16 mouse cellular contexts compared by ENCODE assay signal in the genomic region with DNA sequence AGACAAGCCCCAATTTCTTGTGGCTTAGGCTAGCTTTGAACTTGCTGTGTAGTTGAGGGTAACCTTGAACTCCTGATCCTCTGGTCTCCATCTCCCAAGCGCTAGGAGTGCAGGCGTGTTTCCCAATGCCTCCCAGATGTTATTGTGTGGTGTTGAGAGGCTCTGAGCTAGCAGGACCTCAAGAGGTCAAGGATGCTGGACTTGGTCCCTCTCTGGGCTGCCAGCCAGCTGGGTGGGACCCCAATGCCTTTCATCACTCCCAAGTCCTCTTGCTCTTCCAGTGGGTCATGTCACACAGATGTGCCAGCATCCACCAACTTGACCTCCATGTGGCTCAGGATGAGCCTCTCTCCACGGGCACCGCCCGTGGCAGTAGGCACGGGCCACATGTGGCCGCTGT. TPM values are rescaled to one million over a fixed set of nuclear protein-coding genes. Genes with fewer than 3 reads are reported as not detected.
DNase-seq lines count a peak whose midpoint lies in the region; ATAC-seq and TF ChIP-seq lines count a peak whose summit lies in the region.
"Had no signal": no experiment of that assay in that cellular context is flagged by ENCODE, and none has a peak within 500 bp of the region (broad histone marks: within the 10 kb centered on the region; RNA-seq: fewer than 3 reads in every experiment).

No protein-coding gene starts in this region.

- WGBS in lung, embryonic 16.5 days = 55% methylated on average over 7 of the region's 7 CpGs
- WGBS in heart, postnatal 0 days = 39% methylated on average over 7 of the region's 7 CpGs

- H3K9me3 ChIP-seq in lung, embryonic 16.5 days (ENCODE audit: control insufficient read depth, low read length) = no peaks in the 10 kb centered on the region
- H3K9me3 ChIP-seq in heart, postnatal 0 days (replicated peaks; ENCODE audit: control insufficient read depth, low read length) = no peaks in the 10 kb centered on the region
- H3K9me3 ChIP-seq: hindbrain, embryonic 13.5 days; neural tube, embryonic 13.5 days had no signal

- H3K9ac ChIP-seq in lung, embryonic 16.5 days (ENCODE audit: low read length) = no peak overlapping the region
- H3K9ac ChIP-seq in heart, postnatal 0 days (replicated peaks; ENCODE audit: low read depth, low read length) = no peak overlapping the region
- H3K9ac ChIP-seq: hindbrain, embryonic 13.5 days; neural tube, embryonic 13.5 days had no signal

- peak; percentile 63 for ATAC-seq in lung, embryonic 16.5 days (ENCODE audit: low read depth)
- ATAC-seq in heart, postnatal 0 days (ENCODE audit: insufficient read depth, low read depth) = peak; percentile 62
- ATAC-seq: midbrain, embryonic 16.5 days had no signal

- TF ChIP-seq EP300 in heart, postnatal 0 days (IDR thresholded peaks at IDR 0.05; ENCODE audit: low read depth) = peak; percentile 39; the same call in 1 of the 2 replicates

- H3K4me2 ChIP-seq in lung, embryonic 16.5 days (ENCODE audit: low read depth, low read length) = no peak overlapping the region
- no peak overlapping the region for H3K4me2 ChIP-seq in heart, postnatal 0 days (ENCODE audit: low read depth, low read length)
- H3K4me2 ChIP-seq: hindbrain, embryonic 13.5 days; neural tube, embryonic 13.5 days had no signal

- H3K4me1 ChIP-seq in lung, embryonic 16.5 days (replicated peaks; ENCODE audit: control insufficient read depth, insufficient read depth, low read length) = no peaks in the 10 kb centered on the region
- H3K4me1 ChIP-seq in heart, postnatal 0 days (ENCODE audit: control insufficient read depth, insufficient read depth) = 0 out of 2 replicates have a peak, but pooled peaks cover 5% of the 10 kb centered on the region
- H3K4me1 ChIP-seq: hindbrain, embryonic 13.5 days had no signal

- no peaks in the 10 kb centered on the region for H3K36me3 ChIP-seq in lung, embryonic 16.5 days (ENCODE audit: control insufficient read depth, insufficient read depth, low read length)
- H3K36me3 ChIP-seq in heart, postnatal 0 days (replicated peaks; ENCODE audit: control insufficient read depth, insufficient read depth, low read length) = no peaks in the 10 kb centered on the region
- H3K36me3 ChIP-seq: hindbrain, embryonic 13.5 days; neural tube, embryonic 13.5 days had no signal

- no peak for TF ChIP-seq CTCF in heart, postnatal 0 days (IDR thresholded peaks at IDR 0.05; ENCODE audit: low read depth)

- no peaks in the 10 kb centered on the region for H3K27me3 ChIP-seq in lung, embryonic 16.5 days (ENCODE audit: control insufficient read depth, insufficient read depth, low read depth, low read length)
- no peaks in the 10 kb centered on the region for H3K27me3 ChIP-seq in heart, postnatal 0 days (ENCODE audit: control insufficient read depth, insufficient read depth, low read length)
- H3K27me3 ChIP-seq: hindbrain, embryonic 13.5 days; neural tube, embryonic 13.5 days had no signal

- no peak overlapping the region for H3K27ac ChIP-seq in lung, embryonic 16.5 days (ENCODE audit: low read length)
- no peak overlapping the region for H3K27ac ChIP-seq in heart, postnatal 0 days (ENCODE audit: low read depth)
- H3K27ac ChIP-seq: hindbrain, embryonic 13.5 days; macrophage; neural tube, embryonic 13.5 days had no signal

- DNase-seq in adrenal gland, adult (ENCODE audit: inconsistent age in 2 of 2, low spot score in 1 of 2) = peak; percentile 83 to 88
- no peak for DNase-seq in adrenal gland, postnatal 4 days (ENCODE audit: low spot score in 2 of 2)
- no peak for DNase-seq in lung, adult 18-20 months
- DNase-seq in heart, postnatal 0 days (ENCODE audit: low spot score) = no peak
- DNase-seq in skeletal muscle tissue, adult 2 months (ENCODE audit: low read depth, low spot score) = peak; percentile 68
- DNase-seq in T-cell, adult 2 months (ENCODE audit: low spot score) = no peak
- DNase-seq in thymus, postnatal 0 days (ENCODE audit: low spot score) = no peak
- DNase-seq: cerebellum, postnatal 10 days; kidney, adult 8-10 months; right cerebral cortex, adult 18-20 months; thymus, adult 18-20 months had no signal

- H3K4me3 ChIP-seq in lung, embryonic 16.5 days (ENCODE audit: low read length) = no peak overlapping the region
- H3K4me3 ChIP-seq in heart, postnatal 0 days (ENCODE audit: low read depth, low read length) = no peak overlapping the region
- H3K4me3 ChIP-seq: hindbrain, embryonic 13.5 days; neural tube, embryonic 13.5 days had no signal

RNA-seq across cellular contexts. Expression of gene Bmp7, which starts 16.9 kb away (rescaled TPM):
- 10 to 100 TPM in 1 of 2 experiments, 1 to 10 TPM in 1; 9.9 to 14.9 TPM for total RNA-seq in adrenal gland, postnatal 4 days (2021)
- polyA plus RNA-seq in lung, embryonic 16.5 days (2015; fragmentation: Nextera tagmentation; extraction: Ambion mirVana) = 6.2 and 6.8 TPM in 2 replicates
- 51.3 and 60.3 TPM in 2 replicates for total RNA-seq in heart, postnatal 0 days (2014; rRNA removed; ENCODE audit: low replicate concordance)
- 11.8 TPM in 2 replicates for polyA plus RNA-seq in heart, postnatal 0 days (2015; fragmentation: Nextera tagmentation; extraction: Ambion mirVana)
- 7.7 and 8.1 TPM in 2 replicates for polyA plus RNA-seq in thymus, postnatal 0 days (2015; fragmentation: Nextera tagmentation; extraction: Ambion mirVana)

RNA-seq across cellular contexts. Expression of gene Spo11, which starts 54.3 kb away (rescaled TPM):
- total RNA-seq in adrenal gland, postnatal 4 days (2021) = not detected
- 0.21 and 0.30 TPM in 2 replicates for polyA plus RNA-seq in lung, embryonic 16.5 days (2015; fragmentation: Nextera tagmentation; extraction: Ambion mirVana)
- 19.1 TPM in 1 of 2 replicates, not detected in the other for total RNA-seq in heart, postnatal 0 days (2014; rRNA removed; ENCODE audit: low replicate concordance)
- 0.18 TPM in 1 of 2 replicates, not detected in the other for polyA plus RNA-seq in heart, postnatal 0 days (2015; fragmentation: Nextera tagmentation; extraction: Ambion mirVana)
- polyA plus RNA-seq in thymus, postnatal 0 days (2015; fragmentation: Nextera tagmentation; extraction: Ambion mirVana) = 66.2 and 75.4 TPM in 2 replicates
- polyA plus RNA-seq: macrophage had no signal

Comparison
In these comparisons a context has a peak if more than half of its experiments do, and no peak if none do; other contexts are left out.
1. DNase-seq: peak in adrenal gland, adult (2 of 2) and skeletal muscle tissue, adult 2 months (single experiment); none in adrenal gland, postnatal 4 days (0 of 2), lung, adult 18-20 months (0 of 2), heart, postnatal 0 days (single experiment), T-cell, adult 2 months (single experiment) and thymus, postnatal 0 days (single experiment).
2. RNA of gene Spo11, which starts 54.3 kb away (polyA plus RNA-seq): 66.2 to 75.4 TPM in thymus, postnatal 0 days; 0.21 to 0.30 TPM in lung, embryonic 16.5 days and 0.18 TPM in heart, postnatal 0 days; every median in the first group is over 10 times any median in the second.